Mouse (Mus musculus): ENCODE measurements around the gene Ilk. TPM values are rescaled to one million over a fixed set of nuclear protein-coding genes. Genes with fewer than 3 reads are reported as not detected.
A peak's percentile ranks its signal among the peaks of the same experiment; 100 is the strongest.

Ilk gene
- polyA plus RNA-seq, 1 experiment from 2014 or later: 323 TPM

- Histone ChIP-seq H3K9me3 (ENCODE audit: control insufficient read depth, low read length) (no peaks in the 10 kb centered on the region), H3K36me3 (ENCODE audit: control insufficient read depth, insufficient read depth, low read length) (peaks cover 7% of the 10 kb centered on the region), H3K4me2 (ENCODE audit: low read depth, low read length) (no peak overlapping the region), H3K4me1 (ENCODE audit: control insufficient read depth, insufficient read depth, low read length) (peaks cover 12% of the 10 kb centered on the region), H3K27me3 (replicated peaks; ENCODE audit: control insufficient read depth, insufficient read depth, low read length) (no peaks in the 10 kb centered on the region), H3K27ac (ENCODE audit: low read length) (no peak overlapping the region), H3K9ac (ENCODE audit: low read depth, low read length) (no peak overlapping the region), H3K4me3 (ENCODE audit: low read length) (no peak overlapping the region)
- no peak for ATAC-seq
- WGBS: 90% methylated on average over 10 of the region's 10 CpGs
These were observed 16.9 kb downstream of the Ilk start for GRCm38 (mm10) chr7:105753281-105753680.

- no peaks in the 10 kb centered on the region for H3K27me3 ChIP-seq (replicated peaks; ENCODE audit: control insufficient read depth, insufficient read depth, low read length)
- 44% methylated on average over 51 of the region's 51 CpGs for WGBS
- 0 out of 2 replicates have a peak overlapping the region, but pooled peaks have one; percentile 5 for H3K9ac ChIP-seq (ENCODE audit: low read depth, low read length)
- peaks cover 17% of the 10 kb centered on the region for H3K36me3 ChIP-seq (ENCODE audit: control insufficient read depth, insufficient read depth, low read length)
- no peaks in the 10 kb centered on the region for H3K4me1 ChIP-seq (ENCODE audit: control insufficient read depth, insufficient read depth, low read length)
- H3K9me3 ChIP-seq (ENCODE audit: control insufficient read depth, low read length): no peaks in the 10 kb centered on the region
- peak overlapping the region; percentile 59 for H3K4me2 ChIP-seq (ENCODE audit: low read depth, low read length)
- peak; percentile 67 for ATAC-seq
- no peak overlapping the region for H3K27ac ChIP-seq (ENCODE audit: low read length)
- H3K4me3 ChIP-seq (ENCODE audit: low read length): peak overlapping the region; percentile 36
These were observed 25.6 kb downstream of the Ilk start for GRCm38 (mm10) chr7:105761813-105762484.

GRCm38 (mm10) chr7:105762517-105763270, 26.3 kb downstream of the Ilk start:
- Histone ChIP-seq H3K9ac (ENCODE audit: low read depth, low read length) (0 out of 2 replicates have a peak overlapping the region, but pooled peaks have one; percentile 5), H3K36me3 (ENCODE audit: control insufficient read depth, insufficient read depth, low read length) (peaks cover 17% of the 10 kb centered on the region), H3K4me2 (ENCODE audit: low read depth, low read length) (peak overlapping the region; percentile 59), H3K27me3 (replicated peaks; ENCODE audit: control insufficient read depth, insufficient read depth, low read length) (no peaks in the 10 kb centered on the region), H3K4me1 (ENCODE audit: control insufficient read depth, insufficient read depth, low read length) (no peaks in the 10 kb centered on the region), H3K4me3 (ENCODE audit: low read length) (peak overlapping the region; percentile 36), H3K27ac (ENCODE audit: low read length) (no peak overlapping the region), H3K9me3 (ENCODE audit: control insufficient read depth, low read length) (no peaks in the 10 kb centered on the region)
- WGBS: 46% methylated on average over 55 of the region's 55 CpGs
- 0 out of 2 replicates have a peak, but pooled peaks have one; percentile 26 for ATAC-seq

- Histone ChIP-seq H3K9me3 (ENCODE audit: control insufficient read depth, low read length) (no peaks in the 10 kb centered on the region), H3K27ac (ENCODE audit: low read length) (no peak overlapping the region), H3K4me3 (ENCODE audit: low read length) (no peak overlapping the region), H3K4me2 (ENCODE audit: low read depth, low read length) (no peak overlapping the region), H3K4me1 (ENCODE audit: control insufficient read depth, insufficient read depth, low read length) (peaks cover 6% of the 10 kb centered on the region; the same call in 1 of the 2 replicates), H3K27me3 (replicated peaks; ENCODE audit: control insufficient read depth, insufficient read depth, low read length) (no peaks in the 10 kb centered on the region), H3K9ac (ENCODE audit: low read depth, low read length) (no peak overlapping the region), H3K36me3 (ENCODE audit: control insufficient read depth, insufficient read depth, low read length) (peaks cover 8% of the 10 kb centered on the region; the same call in 1 of the 2 replicates)
- ATAC-seq: no peak
- 92% methylated on average over 11 of the region's 11 CpGs for WGBS
These were observed 27.9 kb downstream of the Ilk start for GRCm38 (mm10) chr7:105764331-105764730.

GRCm38 (mm10) chr7:105767729-105768165, 31.4 kb downstream of the Ilk start:
- Histone ChIP-seq H3K27me3 (replicated peaks; ENCODE audit: control insufficient read depth, insufficient read depth, low read length) (no peaks in the 10 kb centered on the region), H3K36me3 (ENCODE audit: control insufficient read depth, insufficient read depth, low read length) (peaks cover 8% of the 10 kb centered on the region; the same call in 1 of the 2 replicates), H3K27ac (ENCODE audit: low read length) (peak overlapping the region; percentile 47), H3K4me3 (ENCODE audit: low read length) (no peak overlapping the region), H3K9me3 (ENCODE audit: control insufficient read depth, low read length) (no peaks in the 10 kb centered on the region), H3K9ac (ENCODE audit: low read depth, low read length) (peak overlapping the region; percentile 41; the same call in 1 of the 2 replicates), H3K4me2 (ENCODE audit: low read depth, low read length) (no peak overlapping the region), H3K4me1 (ENCODE audit: control insufficient read depth, insufficient read depth, low read length) (peaks cover 6% of the 10 kb centered on the region; the same call in 1 of the 2 replicates)
- 15% methylated on average over 6 of the region's 6 CpGs for WGBS
- ATAC-seq: peak; percentile 65

- no peak for ATAC-seq
- Histone ChIP-seq H3K9ac (ENCODE audit: low read depth, low read length) (no peak overlapping the region), H3K9me3 (ENCODE audit: control insufficient read depth, low read length) (no peaks in the 10 kb centered on the region), H3K4me2 (ENCODE audit: low read depth, low read length) (no peak overlapping the region), H3K27ac (ENCODE audit: low read length) (no peak overlapping the region), H3K36me3 (ENCODE audit: control insufficient read depth, insufficient read depth, low read length) (no peaks in the 10 kb centered on the region; the same call in 1 of the 2 replicates), H3K4me3 (ENCODE audit: low read length) (no peak overlapping the region), H3K27me3 (replicated peaks; ENCODE audit: control insufficient read depth, insufficient read depth, low read length) (no peaks in the 10 kb centered on the region), H3K4me1 (ENCODE audit: control insufficient read depth, insufficient read depth, low read length) (peaks cover 6% of the 10 kb centered on the region; the same call in 1 of the 2 replicates)
- 85% methylated on average over 3 of the region's 3 CpGs for WGBS
These were observed 33.6 kb downstream of the Ilk start for GRCm38 (mm10) chr7:105769959-105770358.

GRCm38 (mm10) chr7:105772331-105772730, 35.9 kb downstream of the Ilk start:
- Histone ChIP-seq H3K36me3 (ENCODE audit: control insufficient read depth, insufficient read depth, low read length) (no peaks in the 10 kb centered on the region; the same call in 1 of the 2 replicates), H3K4me3 (ENCODE audit: low read length) (no peak overlapping the region)
- WGBS: 96% methylated on average over 15 of the region's 15 CpGs

GRCm38 (mm10) chr7:105773041-105773440, 36.6 kb downstream of the Ilk start:
- no peak overlapping the region for H3K4me2 ChIP-seq (ENCODE audit: low read depth, low read length)
- no peak for ATAC-seq
- H3K4me3 ChIP-seq (ENCODE audit: low read length): no peak overlapping the region
- H3K36me3 ChIP-seq (ENCODE audit: control insufficient read depth, insufficient read depth, low read length): no peaks in the 10 kb centered on the region; the same call in 1 of the 2 replicates
- 80% methylated on average over 5 of the region's 5 CpGs for WGBS
- no peaks in the 10 kb centered on the region for H3K9me3 ChIP-seq (ENCODE audit: control insufficient read depth, low read length)
- H3K4me1 ChIP-seq (ENCODE audit: control insufficient read depth, insufficient read depth, low read length): peaks cover 12% of the 10 kb centered on the region
- H3K27me3 ChIP-seq (replicated peaks; ENCODE audit: control insufficient read depth, insufficient read depth, low read length): no peaks in the 10 kb centered on the region
- no peak overlapping the region for H3K27ac ChIP-seq (ENCODE audit: low read length)
- H3K9ac ChIP-seq (ENCODE audit: low read depth, low read length): no peak overlapping the region

More at GRCm38 (mm10) chr7:105772331-105772730, 35.9 kb downstream of the Ilk start:
- Histone ChIP-seq H3K27me3 (replicated peaks; ENCODE audit: control insufficient read depth, insufficient read depth, low read length) (no peaks in the 10 kb centered on the region), H3K27ac (ENCODE audit: low read length) (no peak overlapping the region), H3K9ac (ENCODE audit: low read depth, low read length) (no peak overlapping the region), H3K9me3 (ENCODE audit: control insufficient read depth, low read length) (no peaks in the 10 kb centered on the region), H3K4me2 (ENCODE audit: low read depth, low read length) (no peak overlapping the region), H3K4me1 (ENCODE audit: control insufficient read depth, insufficient read depth, low read length) (peaks cover 9% of the 10 kb centered on the region)
- ATAC-seq: no peak

GRCm38 (mm10) chr7:105774661-105775060, 38.3 kb downstream of the Ilk start:
- ATAC-seq: no peak
- Histone ChIP-seq H3K9me3 (ENCODE audit: control insufficient read depth, low read length) (no peaks in the 10 kb centered on the region), H3K4me2 (ENCODE audit: low read depth, low read length) (no peak overlapping the region)

More at GRCm38 (mm10) chr7:105774661-105775060, 38.3 kb downstream of the Ilk start:
- H3K27me3 ChIP-seq (replicated peaks; ENCODE audit: control insufficient read depth, insufficient read depth, low read length): no peaks in the 10 kb centered on the region
- H3K4me3 ChIP-seq (ENCODE audit: low read length): no peak overlapping the region
- WGBS: 60% methylated on average over 8 of the region's 8 CpGs
- H3K9ac ChIP-seq (ENCODE audit: low read depth, low read length): 0 out of 2 replicates have a peak overlapping the region, but pooled peaks have one; percentile 9
- H3K27ac ChIP-seq (ENCODE audit: low read length): no peak overlapping the region
- H3K4me1 ChIP-seq (ENCODE audit: control insufficient read depth, insufficient read depth, low read length): peaks cover 20% of the 10 kb centered on the region
- no peaks in the 10 kb centered on the region; the same call in 1 of the 2 replicates for H3K36me3 ChIP-seq (ENCODE audit: control insufficient read depth, insufficient read depth, low read length)

Measured in intestine, embryonic 16.5 days (tissue).